Mouse (Mus musculus): ENCODE data around the gene Cytip.

DNA sequence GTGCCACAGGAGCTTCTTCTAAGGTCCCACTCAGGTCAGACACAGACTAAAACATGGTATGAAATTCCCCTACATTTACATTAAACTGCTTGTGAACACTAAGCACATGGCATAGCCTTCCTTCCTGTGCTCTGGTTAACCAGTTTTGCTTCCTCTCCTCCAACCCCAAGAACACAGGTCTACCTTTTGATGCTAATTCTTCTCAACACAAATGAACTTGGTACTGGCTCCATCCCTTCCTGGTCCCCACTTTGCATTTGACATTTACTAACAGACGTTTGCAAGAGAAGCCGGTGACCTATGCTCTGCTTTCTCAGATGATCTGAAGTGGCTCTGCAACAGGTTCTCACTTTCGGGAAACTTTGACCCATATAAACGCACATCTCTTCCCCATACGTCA lies 65.4 kb downstream of the Cytip start:
- no peak for TF ChIP-seq CTCF (IDR thresholded peaks at IDR 0.05; ENCODE audit: extremely low read depth, insufficient read length, insufficient replicate concordance, low read depth, low read length)
- TF ChIP-seq POLR2A (IDR thresholded peaks at IDR 0.05; ENCODE audit: low read depth, low read length), result no peak
